Mouse (Mus musculus): ENCODE measurements around the gene Olfr661. TPM values are rescaled to one million over a fixed set of nuclear protein-coding genes. Genes with fewer than 3 reads are reported as not detected.

The Olfr661 gene
- polyA plus RNA-seq (2012; ENCODE audit: insufficient read depth, low replicate concordance) = not detected in 2 replicates

DNA sequence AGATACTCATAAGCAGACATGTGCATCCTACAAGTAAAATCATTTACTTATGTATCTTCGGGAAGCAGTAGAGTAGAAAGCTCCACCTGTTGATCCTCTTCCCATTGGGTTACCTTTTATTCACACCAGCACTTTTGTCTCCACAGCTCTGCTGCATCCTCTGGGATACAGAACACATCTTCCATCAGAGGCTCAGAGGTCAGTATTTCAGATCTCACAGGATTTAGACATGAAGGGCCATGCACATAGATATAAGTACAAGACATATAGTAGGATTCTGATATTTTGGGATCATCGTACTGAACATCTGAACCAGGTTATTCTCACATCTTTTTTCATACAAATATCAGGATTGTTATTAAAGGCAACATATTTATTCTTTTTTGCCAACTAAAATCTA is at the start of gene Olfr661:
Olfr661 (plus strand) TSS at position 301 of the 400 bp plus-strand sequence.
- Histone ChIP-seq H3K4me3 (replicated peaks) (no peak within 1 kb of the TSS), H3K9me3 (no peaks in the 10 kb centered on the region), H3K27me3 (replicated peaks) (no peaks in the 10 kb centered on the region), H3K36me3 (replicated peaks; ENCODE audit: low read length) (no peaks in the 10 kb centered on the region), H3K4me1 (no peaks in the 10 kb centered on the region)
- no peak for TF ChIP-seq GATA1 (IDR thresholded peaks at IDR 0.05; ENCODE audit: borderline replicate concordance, low read length)
- TF ChIP-seq FLI1 (IDR thresholded peaks at IDR 0.05; ENCODE audit: low read length) = no peak

GRCm38 (mm10) chr7:104646841-104647482 is 39.3 kb upstream of the Olfr661 start, which contains the start of gene Olfr658:
TSS of gene Olfr658 (minus strand) at chr7:104647305.
- Histone ChIP-seq H3K27me3 (replicated peaks) (no peaks in the 10 kb centered on the region), H3K4me3 (replicated peaks) (peak within 1 kb of the TSS; percentile 88), H3K9me3 (no peaks in the 10 kb centered on the region), H3K36me3 (replicated peaks; ENCODE audit: low read length) (no peaks in the 10 kb centered on the region), H3K4me1 (peaks cover 5% of the 10 kb centered on the region; the same call in 1 of the 2 replicates)
- TF ChIP-seq GATA1 (IDR thresholded peaks at IDR 0.05; ENCODE audit: borderline replicate concordance, low read length) (no peak), FLI1 (IDR thresholded peaks at IDR 0.05; ENCODE audit: low read length) (no peak)

DNA sequence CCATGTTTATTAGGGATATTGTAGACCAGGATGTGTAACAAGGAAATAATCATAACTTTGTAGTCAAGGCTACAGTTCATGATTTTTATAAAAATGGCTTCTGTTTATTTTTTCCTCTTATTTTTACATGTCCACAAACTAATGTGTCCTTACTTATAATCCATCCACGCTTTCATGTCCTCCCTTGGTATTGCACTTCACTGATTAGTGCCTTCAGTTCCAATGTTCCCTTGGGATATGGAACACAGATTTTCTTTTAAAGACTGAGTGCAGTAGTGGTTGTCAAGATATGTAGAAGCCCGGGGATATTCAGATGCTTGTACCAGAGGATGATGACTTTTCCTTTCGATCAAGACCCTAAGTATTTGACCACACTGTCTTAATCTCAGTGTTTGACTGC is 19.8 kb upstream of the Olfr661 start, which contains the start of gene Olfr659:
Olfr659 (plus strand) TSS at position 301 of the 400 bp plus-strand sequence.
- H3K4me1 ChIP-seq = no peaks in the 10 kb centered on the region
- no peaks in the 10 kb centered on the region for H3K9me3 ChIP-seq
- no peak within 1 kb of the TSS for H3K4me3 ChIP-seq (replicated peaks)
- no peaks in the 10 kb centered on the region for H3K27me3 ChIP-seq (replicated peaks)
- H3K36me3 ChIP-seq (replicated peaks; ENCODE audit: low read length) = no peaks in the 10 kb centered on the region
- TF ChIP-seq GATA1 (IDR thresholded peaks at IDR 0.05; ENCODE audit: borderline replicate concordance, low read length) (no peak), FLI1 (IDR thresholded peaks at IDR 0.05; ENCODE audit: low read length) (no peak)

Other genes with a start within 250 kb of the Olfr661 start
- gene Trim30a, start 221.3 kb upstream of the Olfr661 start, polyA plus RNA-seq (2012; ENCODE audit: insufficient read depth, low replicate concordance) = 0.81 TPM in 1 of 2 replicates, not detected in the other
- 0.09 TPM in 1 of 2 replicates, not detected in the other for gene Trim30d, start 178.7 kb upstream of the Olfr661 start, polyA plus RNA-seq (2012; ENCODE audit: insufficient read depth, low replicate concordance)
- gene Olfr651, start 136.4 kb upstream of the Olfr661 start, polyA plus RNA-seq (2012; ENCODE audit: insufficient read depth, low replicate concordance) = not detected in 2 replicates
- not detected in 2 replicates for gene Olfr652, start 125.6 kb upstream of the Olfr661 start, polyA plus RNA-seq (2012; ENCODE audit: insufficient read depth, low replicate concordance)
- not detected in 2 replicates for gene Olfr653, start 109.2 kb upstream of the Olfr661 start, polyA plus RNA-seq (2012; ENCODE audit: insufficient read depth, low replicate concordance)
- gene Olfr654, start 99.5 kb upstream of the Olfr661 start, polyA plus RNA-seq (2012; ENCODE audit: insufficient read depth, low replicate concordance) = not detected in 2 replicates
- gene Olfr655, start 84.7 kb upstream of the Olfr661 start, polyA plus RNA-seq (2012; ENCODE audit: insufficient read depth, low replicate concordance) = not detected in 2 replicates
- gene Olfr656, start 72.5 kb upstream of the Olfr661 start, polyA plus RNA-seq (2012; ENCODE audit: insufficient read depth, low replicate concordance) = not detected in 2 replicates
- not detected in 2 replicates for gene Olfr657, start 61.7 kb upstream of the Olfr661 start, polyA plus RNA-seq (2012; ENCODE audit: insufficient read depth, low replicate concordance)
- not detected in 2 replicates for gene Olfr658, start 39.2 kb upstream of the Olfr661 start, polyA plus RNA-seq (2012; ENCODE audit: insufficient read depth, low replicate concordance)
- not detected in 2 replicates for gene Olfr659, start 19.7 kb upstream of the Olfr661 start, polyA plus RNA-seq (2012; ENCODE audit: insufficient read depth, low replicate concordance)
- gene Usp17le, start 91.0 kb downstream of the Olfr661 start, polyA plus RNA-seq (2012; ENCODE audit: insufficient read depth, low replicate concordance) = not detected in 2 replicates
- not detected in 2 replicates for gene Usp17lb, start 156.1 kb downstream of the Olfr661 start, polyA plus RNA-seq (2012; ENCODE audit: insufficient read depth, low replicate concordance)
- gene Usp17la, start 170.5 kb downstream of the Olfr661 start, polyA plus RNA-seq (2012; ENCODE audit: insufficient read depth, low replicate concordance) = not detected in 2 replicates
- gene Olfr665, start 191.5 kb downstream of the Olfr661 start, polyA plus RNA-seq (2012; ENCODE audit: insufficient read depth, low replicate concordance) = not detected in 2 replicates
- gene Olfr666, start 209.5 kb downstream of the Olfr661 start, polyA plus RNA-seq (2012; ENCODE audit: insufficient read depth, low replicate concordance) = not detected in 2 replicates
- not detected in 2 replicates for gene Olfr667, start 235.0 kb downstream of the Olfr661 start, polyA plus RNA-seq (2012; ENCODE audit: insufficient read depth, low replicate concordance)
- not detected in 2 replicates for gene Olfr668, start 241.6 kb downstream of the Olfr661 start, polyA plus RNA-seq (2012; ENCODE audit: insufficient read depth, low replicate concordance)
- gene Olfr669, start 247.7 kb downstream of the Olfr661 start, polyA plus RNA-seq (2012; ENCODE audit: insufficient read depth, low replicate concordance) = not detected in 2 replicates